Mouse (Mus musculus): Measurements from ENCODE around the gene Nup85. TPM values are rescaled to one million over a fixed set of nuclear protein-coding genes. Genes with fewer than 3 reads are reported as not detected.

Nup85 gene
- polyA plus RNA-seq, 1 experiment from 2014 or later = 210 TPM

DNA sequence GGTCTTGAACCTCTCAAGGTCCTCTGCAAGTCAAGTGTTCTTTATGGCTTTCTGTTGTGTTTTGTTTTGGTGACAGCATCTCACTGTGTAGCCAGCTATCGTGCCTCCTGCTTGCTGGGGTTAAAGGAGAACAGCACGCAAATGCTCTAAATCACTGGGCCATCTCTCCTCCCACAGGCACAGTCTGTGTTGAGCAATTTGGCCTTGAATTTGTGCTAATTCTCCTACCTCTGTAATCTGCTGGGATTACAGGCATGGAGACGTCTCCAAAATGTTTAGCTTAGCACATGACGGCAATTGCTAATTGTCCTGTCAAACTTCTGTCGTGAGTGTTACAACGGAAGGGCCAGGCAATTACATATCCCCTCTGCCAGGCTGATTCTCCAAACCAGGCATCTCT is 46.9 kb downstream of the Nup85 start:
- Histone ChIP-seq H3K27ac (replicated peaks; ENCODE audit: low read depth, low read length) (no peak overlapping the region), H3K9ac (replicated peaks; ENCODE audit: low read length) (no peak overlapping the region), H3K4me3 (ENCODE audit: low read depth, low read length) (no peak overlapping the region), H3K4me1 (ENCODE audit: control insufficient read depth, insufficient read depth, low read length) (no peaks in the 10 kb centered on the region), H3K4me2 (ENCODE audit: low read depth, low read length) (no peak overlapping the region), H3K27me3 (ENCODE audit: control insufficient read depth, insufficient read depth, low read length) (no peaks in the 10 kb centered on the region), H3K36me3 (replicated peaks; ENCODE audit: control insufficient read depth, insufficient read depth, low read depth, low read length) (peaks cover 11% of the 10 kb centered on the region), H3K9me3 (replicated peaks; ENCODE audit: control insufficient read depth, low read length) (no peaks in the 10 kb centered on the region)
- WGBS = 66% methylated on average over 6 of the region's 6 CpGs
- ATAC-seq (replicated peaks; ENCODE audit: insufficient number of reproducible peaks, low FRiP score, low TSS enrichment, low read depth) = no peak
- no peak for DNase-seq (ENCODE audit: low spot score)

GRCm38 (mm10) chr11:115612059-115612409 is 47.8 kb downstream of the Nup85 start:
- peak overlapping the region; percentile 58 for H3K9ac ChIP-seq (replicated peaks; ENCODE audit: low read length)
- peak overlapping the region; percentile 91 for H3K4me2 ChIP-seq (ENCODE audit: low read depth, low read length)
- peaks cover 9% of the 10 kb centered on the region for H3K36me3 ChIP-seq (replicated peaks; ENCODE audit: control insufficient read depth, insufficient read depth, low read depth, low read length)
- H3K9me3 ChIP-seq (replicated peaks; ENCODE audit: control insufficient read depth, low read length) = no peaks in the 10 kb centered on the region
- H3K4me3 ChIP-seq (ENCODE audit: low read depth, low read length) = peak overlapping the region; percentile 59
- 2% methylated on average over 13 of the region's 13 CpGs for WGBS
- DNase-seq (ENCODE audit: low spot score) = peak; percentile 43
- 0 out of 2 replicates have a peak, but pooled peaks have one; percentile 5 for ATAC-seq (replicated peaks; ENCODE audit: insufficient number of reproducible peaks, low FRiP score, low TSS enrichment, low read depth)
- no peaks in the 10 kb centered on the region for H3K27me3 ChIP-seq (ENCODE audit: control insufficient read depth, insufficient read depth, low read length)
- H3K27ac ChIP-seq (replicated peaks; ENCODE audit: low read depth, low read length) = peak overlapping the region; percentile 67; the same call in 1 of the 2 replicates
- no peaks in the 10 kb centered on the region for H3K4me1 ChIP-seq (ENCODE audit: control insufficient read depth, insufficient read depth, low read length)

- Histone ChIP-seq H3K4me3 (ENCODE audit: low read depth, low read length) (peak within 1 kb of the TSS; percentile 59), H3K4me2 (ENCODE audit: low read depth, low read length) (peak within 1 kb of the TSS; percentile 91), H3K9ac (replicated peaks; ENCODE audit: low read length) (peak within 1 kb of the TSS; percentile 58), H3K27ac (replicated peaks; ENCODE audit: low read depth, low read length) (peak within 1 kb of the TSS; percentile 67; the same call in 1 of the 2 replicates), H3K36me3 (replicated peaks; ENCODE audit: control insufficient read depth, insufficient read depth, low read depth, low read length) (peaks cover 5% of the 10 kb centered on the region), H3K27me3 (ENCODE audit: control insufficient read depth, insufficient read depth, low read length) (no peaks in the 10 kb centered on the region), H3K4me1 (ENCODE audit: control insufficient read depth, insufficient read depth, low read length) (no peaks in the 10 kb centered on the region), H3K9me3 (replicated peaks; ENCODE audit: control insufficient read depth, low read length) (no peaks in the 10 kb centered on the region)
- under 1% methylated on average over 57 of the region's 80 CpGs for WGBS
- ATAC-seq (replicated peaks; ENCODE audit: insufficient number of reproducible peaks, low FRiP score, low TSS enrichment, low read depth) (peak; percentile 69), DNase-seq (ENCODE audit: low spot score) (peak; percentile 89)
Measured at GRCm38 (mm10) chr11:115612410-115613137, 48.3 kb downstream of the Nup85 start, which contains the start of gene Mif4gd. TSS of gene Mif4gd (minus strand) at chr11:115612969.

- no peaks in the 10 kb centered on the region for H3K9me3 ChIP-seq (replicated peaks; ENCODE audit: control insufficient read depth, low read length)
- H3K27me3 ChIP-seq (ENCODE audit: control insufficient read depth, insufficient read depth, low read length) = no peaks in the 10 kb centered on the region
- peak overlapping the region; percentile 58 for H3K9ac ChIP-seq (replicated peaks; ENCODE audit: low read length)
- WGBS = 0% methylated on average over 16 of the region's 16 CpGs
- H3K4me3 ChIP-seq (ENCODE audit: low read depth, low read length) = peak overlapping the region; percentile 59
- no peaks in the 10 kb centered on the region for H3K4me1 ChIP-seq (ENCODE audit: control insufficient read depth, insufficient read depth, low read length)
- peaks cover 4% of the 10 kb centered on the region for H3K36me3 ChIP-seq (replicated peaks; ENCODE audit: control insufficient read depth, insufficient read depth, low read depth, low read length)
- H3K4me2 ChIP-seq (ENCODE audit: low read depth, low read length) = peak overlapping the region; percentile 91
- peak overlapping the region; percentile 67; the same call in 1 of the 2 replicates for H3K27ac ChIP-seq (replicated peaks; ENCODE audit: low read depth, low read length)
- no peak for ATAC-seq (replicated peaks; ENCODE audit: insufficient number of reproducible peaks, low FRiP score, low TSS enrichment, low read depth)
- DNase-seq (ENCODE audit: low spot score) = no peak
Measured at GRCm38 (mm10) chr11:115613138-115613945, 49.1 kb downstream of the Nup85 start.

DNA sequence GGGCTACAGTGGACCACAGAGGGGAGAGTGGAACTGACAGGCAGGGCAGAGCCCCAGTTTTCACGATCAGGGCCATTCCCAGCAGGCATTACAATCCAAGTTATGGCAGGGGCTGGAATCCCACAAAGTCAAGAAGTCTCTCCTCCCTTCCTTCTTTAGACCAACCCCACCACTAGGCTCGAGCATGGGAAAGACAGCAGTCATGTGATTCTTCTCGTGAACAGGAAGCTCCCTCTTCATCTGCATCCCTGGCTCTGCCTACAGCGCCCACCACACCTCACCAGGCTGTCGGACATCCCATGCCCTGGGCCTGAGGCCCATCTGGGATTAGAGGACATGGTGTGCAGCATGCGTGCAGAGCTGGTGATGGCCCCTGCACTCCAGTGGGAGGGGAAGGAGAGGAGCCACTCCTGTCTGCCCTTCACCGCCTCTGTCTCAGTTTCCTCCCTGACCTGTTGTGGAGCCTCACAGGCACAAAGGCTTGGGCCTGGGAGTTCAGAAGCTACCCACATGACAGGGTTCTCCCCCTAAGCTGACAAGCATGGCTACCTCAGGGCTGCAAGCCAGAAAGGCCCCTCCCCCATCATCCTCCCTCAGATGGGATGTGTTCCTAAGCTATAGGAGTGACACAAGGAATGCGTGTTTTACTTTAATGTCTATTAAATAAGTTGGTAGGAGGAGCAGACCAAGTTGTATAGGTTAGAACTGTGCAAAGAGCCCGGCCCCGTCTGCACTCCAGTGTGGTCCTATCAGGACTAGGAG is 50.3 kb downstream of the Nup85 start:
- ATAC-seq (replicated peaks; ENCODE audit: insufficient number of reproducible peaks, low FRiP score, low TSS enrichment, low read depth) (no peak), DNase-seq (ENCODE audit: low spot score) (no peak)
- WGBS = 86% methylated on average over 10 of the region's 10 CpGs
- H3K36me3 ChIP-seq (replicated peaks; ENCODE audit: control insufficient read depth, insufficient read depth, low read depth, low read length) = no peaks in the 10 kb centered on the region
- no peaks in the 10 kb centered on the region for H3K4me1 ChIP-seq (ENCODE audit: control insufficient read depth, insufficient read depth, low read length)
- H3K9ac ChIP-seq (replicated peaks; ENCODE audit: low read length) = no peak overlapping the region
- H3K9me3 ChIP-seq (replicated peaks; ENCODE audit: control insufficient read depth, low read length) = no peaks in the 10 kb centered on the region
- H3K27ac ChIP-seq (replicated peaks; ENCODE audit: low read depth, low read length) = no peak overlapping the region
- H3K4me3 ChIP-seq (ENCODE audit: low read depth, low read length) = no peak overlapping the region
- no peak overlapping the region for H3K4me2 ChIP-seq (ENCODE audit: low read depth, low read length)
- no peaks in the 10 kb centered on the region for H3K27me3 ChIP-seq (ENCODE audit: control insufficient read depth, insufficient read depth, low read length)

- ATAC-seq (replicated peaks; ENCODE audit: insufficient number of reproducible peaks, low FRiP score, low TSS enrichment, low read depth) = no peak
- DNase-seq (ENCODE audit: low spot score) = no peak
- Histone ChIP-seq H3K4me2 (ENCODE audit: low read depth, low read length) (no peak overlapping the region), H3K27ac (replicated peaks; ENCODE audit: low read depth, low read length) (no peak overlapping the region), H3K36me3 (replicated peaks; ENCODE audit: control insufficient read depth, insufficient read depth, low read depth, low read length) (no peaks in the 10 kb centered on the region), H3K9ac (replicated peaks; ENCODE audit: low read length) (no peak overlapping the region), H3K4me1 (ENCODE audit: control insufficient read depth, insufficient read depth, low read length) (no peaks in the 10 kb centered on the region), H3K9me3 (replicated peaks; ENCODE audit: control insufficient read depth, low read length) (no peaks in the 10 kb centered on the region), H3K4me3 (ENCODE audit: low read depth, low read length) (no peak overlapping the region), H3K27me3 (ENCODE audit: control insufficient read depth, insufficient read depth, low read length) (no peaks in the 10 kb centered on the region)
- WGBS = 79% methylated on average over 15 of the region's 15 CpGs
Measured at GRCm38 (mm10) chr11:115615108-115615825, 51.0 kb downstream of the Nup85 start.

- Histone ChIP-seq H3K36me3 (replicated peaks; ENCODE audit: control insufficient read depth, insufficient read depth, low read depth, low read length) (no peaks in the 10 kb centered on the region), H3K27ac (replicated peaks; ENCODE audit: low read depth, low read length) (no peak overlapping the region), H3K9ac (replicated peaks; ENCODE audit: low read length) (no peak overlapping the region), H3K4me3 (ENCODE audit: low read depth, low read length) (no peak overlapping the region), H3K9me3 (replicated peaks; ENCODE audit: control insufficient read depth, low read length) (no peaks in the 10 kb centered on the region), H3K27me3 (ENCODE audit: control insufficient read depth, insufficient read depth, low read length) (no peaks in the 10 kb centered on the region), H3K4me2 (ENCODE audit: low read depth, low read length) (no peak overlapping the region), H3K4me1 (ENCODE audit: control insufficient read depth, insufficient read depth, low read length) (no peaks in the 10 kb centered on the region)
- ATAC-seq (replicated peaks; ENCODE audit: insufficient number of reproducible peaks, low FRiP score, low TSS enrichment, low read depth) = no peak
- no peak for DNase-seq (ENCODE audit: low spot score)
- WGBS = 92% methylated on average over 6 of the region's 6 CpGs
Measured at GRCm38 (mm10) chr11:115615875-115616274, 51.6 kb downstream of the Nup85 start.

Measured in embryonic facial prominence, embryonic 11.5 days (tissue).